Mouse (Mus musculus) kidney, postnatal 10 days (tissue): ENCODE data around the gene Irf2bpl.
A peak's percentile ranks its signal among the peaks of the same experiment; 100 is the strongest.

ENCODE experiments used
- DNase-seq: peaks from one replicate; pipeline ENCODE4 v3.0.0; 2021; ENCODE audit warnings: mixed read lengths

The Irf2bpl gene

GRCm38 (mm10) chr12:86884197-86885058, at the start of gene Irf2bpl:
TSS of gene Irf2bpl (minus strand) at chr12:86884798.
- peak; percentile 100 for DNase-seq

GRCm38 (mm10) chr12:86932575-86932952, 48.0 kb upstream of the Irf2bpl start:
- DNase-seq, result peak; percentile 56

DNA sequence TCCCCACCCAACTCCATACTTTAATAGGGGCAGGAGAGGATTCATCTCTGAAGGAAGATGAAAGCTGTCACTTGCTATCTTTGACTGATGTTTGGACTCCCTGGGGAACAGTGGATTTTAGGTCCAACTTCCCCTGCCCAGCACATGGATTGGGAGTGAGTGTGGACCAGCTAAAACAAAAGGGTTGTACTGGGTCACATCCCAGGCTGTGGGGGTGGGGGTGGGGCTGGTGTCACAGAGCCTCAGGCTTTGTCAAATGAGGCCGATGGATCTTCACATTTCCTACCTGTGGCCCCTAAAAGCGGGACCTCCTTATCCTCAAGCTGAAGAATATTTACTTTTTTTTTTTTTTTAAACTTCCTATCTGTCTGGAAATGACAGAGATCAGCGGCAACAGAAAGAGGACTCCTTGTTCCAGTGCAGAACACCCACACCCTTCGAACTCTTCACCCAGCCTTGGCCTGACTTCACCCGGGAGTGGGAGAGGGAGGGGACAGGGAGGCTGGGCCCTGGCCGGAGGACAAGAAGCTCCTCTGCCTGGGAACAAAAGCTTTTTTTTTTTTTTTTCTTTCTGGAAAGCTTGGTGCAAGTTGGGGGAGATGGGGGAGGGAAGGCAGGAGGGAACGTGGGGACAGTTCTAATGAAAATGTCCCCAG, 47.4 kb upstream of the Irf2bpl start:
- peak; percentile 78 for DNase-seq

- DNase-seq, result no peak
Observed at GRCm38 (mm10) chr12:86930934-86931729, 46.5 kb upstream of the Irf2bpl start.

DNA sequence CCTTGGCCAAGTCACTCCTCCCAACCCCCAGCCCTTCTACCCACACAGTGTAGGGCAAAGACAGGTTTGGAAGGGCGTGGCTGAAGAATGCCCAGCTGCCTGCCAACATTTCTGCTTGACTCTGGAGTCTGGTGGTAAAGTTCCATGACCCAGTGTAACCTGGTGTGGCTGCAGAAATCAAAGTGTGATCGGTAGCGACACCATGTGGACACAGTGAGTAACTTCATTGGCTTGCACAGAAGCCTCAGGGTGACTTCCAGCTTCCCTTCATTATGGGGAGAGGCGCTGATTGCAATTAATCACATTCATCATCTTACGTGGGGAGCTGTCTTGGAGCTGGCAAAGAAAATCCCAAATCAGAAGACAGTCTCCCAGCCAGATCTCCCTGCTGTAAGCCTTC, 39.2 kb upstream of the Irf2bpl start:
- DNase-seq, result peak; percentile 86

DNA sequence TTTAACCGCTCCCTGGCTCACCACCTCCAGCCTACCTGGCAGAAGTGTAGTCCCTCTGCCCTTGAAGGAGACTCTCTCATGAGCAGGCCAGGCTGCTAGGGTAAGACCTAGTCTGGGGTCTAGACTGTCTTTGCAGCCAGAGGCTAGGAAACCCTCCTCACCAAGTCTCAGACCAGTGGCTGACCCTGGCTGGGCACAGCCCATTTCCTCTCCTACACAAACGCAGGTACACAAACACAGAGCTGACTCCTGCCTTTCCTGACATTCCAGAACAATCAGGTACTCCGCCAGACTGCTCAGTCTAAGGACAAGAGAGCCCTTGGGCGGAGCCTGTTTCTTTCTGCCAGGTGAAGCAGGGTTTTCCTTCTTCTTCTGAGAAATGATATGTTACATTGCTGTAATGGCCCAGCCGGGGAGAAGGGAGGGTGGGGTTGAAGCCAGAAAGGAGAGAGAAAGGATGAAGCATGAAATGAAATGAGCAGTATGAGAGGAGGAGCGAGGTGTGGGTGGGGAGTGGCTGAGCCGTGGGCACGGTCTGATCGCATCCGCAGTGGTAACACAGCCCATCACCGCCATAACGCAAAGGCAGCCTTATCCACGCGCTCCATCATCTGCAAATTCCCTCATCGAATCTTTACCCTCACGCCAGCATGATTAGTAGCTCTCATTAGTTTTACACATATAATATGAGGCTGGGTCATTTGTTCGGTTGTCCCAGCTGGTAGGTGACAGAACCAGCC, 34.6 kb upstream of the Irf2bpl start:
- no peak for DNase-seq

DNA sequence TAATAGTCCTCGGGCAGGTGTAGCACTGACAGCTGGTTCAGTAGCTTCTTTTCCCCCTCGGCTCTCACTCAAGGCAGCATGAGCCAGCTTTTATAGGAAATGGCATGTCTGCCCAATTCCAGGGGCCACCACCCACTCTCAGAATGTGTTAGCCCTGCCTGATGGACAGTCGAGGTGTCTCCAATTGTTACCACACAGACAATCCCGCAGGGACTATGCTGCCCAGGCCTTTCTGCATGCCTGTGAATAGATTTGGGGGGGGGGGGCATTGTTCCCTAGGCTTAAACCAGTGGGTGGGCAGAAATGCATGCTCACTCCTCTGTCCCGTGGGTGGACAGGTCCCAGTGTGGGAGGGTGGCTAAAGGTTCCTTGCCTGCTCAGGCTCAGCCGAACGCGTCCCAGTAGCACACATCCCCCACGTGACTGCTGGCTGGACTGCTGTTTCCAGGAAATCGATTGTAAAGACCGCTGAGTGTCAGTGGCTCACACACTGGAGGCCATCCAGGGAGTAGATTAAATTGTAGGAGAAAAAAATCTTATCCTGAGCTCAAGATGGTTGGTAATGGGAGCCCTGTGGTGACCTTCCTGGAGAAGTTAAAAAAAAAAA, 33.9 kb upstream of the Irf2bpl start:
- peak; percentile 73 for DNase-seq

DNA sequence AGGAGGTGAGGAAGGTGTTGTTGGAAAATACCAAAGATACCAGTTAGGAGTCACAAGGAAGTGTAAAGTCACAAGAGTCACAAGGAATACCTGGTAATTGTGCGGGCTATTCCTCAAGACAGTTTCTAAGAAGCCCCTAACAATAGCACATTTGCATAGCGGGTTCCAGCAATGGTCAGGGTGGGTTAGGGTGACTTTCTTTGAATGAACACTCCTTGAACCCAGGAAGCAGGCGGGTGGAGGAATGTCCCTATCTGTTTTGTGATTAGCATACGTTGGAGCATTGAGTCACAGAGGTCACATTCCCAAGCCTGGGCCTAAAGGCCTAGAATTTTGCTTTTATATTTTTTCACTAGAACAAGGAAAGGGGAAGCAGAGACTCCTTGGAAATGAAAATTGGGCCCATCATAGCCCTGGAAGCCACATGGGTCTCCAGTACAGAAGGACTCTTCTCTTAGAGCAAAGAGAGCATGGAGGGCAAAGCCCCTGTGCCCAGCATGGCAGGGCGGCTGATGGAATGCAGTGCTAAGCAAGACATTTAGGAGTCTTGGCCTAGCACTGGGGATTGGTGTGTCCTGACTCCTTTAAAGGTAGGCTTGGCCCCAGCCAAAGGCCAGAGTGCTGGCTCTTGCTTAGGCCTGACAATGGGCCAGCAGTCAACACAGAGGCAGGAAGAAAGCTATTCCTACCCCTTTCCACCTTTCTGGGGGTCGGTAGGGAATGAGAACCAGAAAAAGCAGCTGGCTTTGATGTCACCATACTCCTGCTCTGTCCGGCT, 32.4 kb upstream of the Irf2bpl start:
- DNase-seq, result no peak

DNA sequence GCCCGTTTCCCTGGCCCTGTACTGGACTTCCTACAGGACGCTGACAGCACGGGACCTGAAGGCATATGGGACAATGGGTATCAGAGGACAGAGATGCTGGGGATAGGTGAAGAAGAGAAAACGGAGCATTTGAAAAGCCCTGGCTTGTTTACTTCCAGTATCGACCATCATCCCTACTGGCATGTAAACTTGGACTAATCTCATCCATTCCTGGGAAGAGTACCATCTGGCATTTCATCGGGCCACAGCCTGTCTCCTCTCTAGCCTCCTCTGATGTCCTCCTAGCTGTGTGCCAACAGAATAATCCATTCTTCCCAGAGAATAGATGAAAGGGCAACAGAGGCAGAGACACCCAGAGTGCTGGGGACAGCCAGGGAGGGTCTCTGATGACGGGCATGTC, 31.0 kb upstream of the Irf2bpl start:
- no peak for DNase-seq

- no peak for DNase-seq
Observed at GRCm38 (mm10) chr12:86914756-86915155, 30.2 kb upstream of the Irf2bpl start.

DNA sequence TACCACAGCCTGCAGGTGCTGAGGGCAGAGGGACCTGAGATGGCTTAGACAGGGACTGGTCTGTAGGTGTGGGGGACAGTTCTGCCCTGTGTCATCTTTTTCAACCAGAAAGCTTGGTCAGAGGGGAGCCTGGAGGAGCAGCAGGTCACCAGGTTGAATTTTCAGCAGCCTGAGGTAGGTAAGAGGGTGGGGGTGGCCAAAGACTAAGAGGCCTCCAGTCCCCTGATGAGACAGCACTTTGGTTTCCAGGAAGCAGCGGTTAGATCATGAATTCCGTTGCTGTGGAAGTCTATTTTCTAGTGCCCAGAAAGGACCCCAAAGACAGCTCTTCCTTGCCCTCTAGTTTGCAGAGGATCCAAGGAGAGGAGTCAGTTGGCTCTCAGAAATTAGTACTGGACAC, 29.8 kb upstream of the Irf2bpl start:
- no peak for DNase-seq

- DNase-seq, result no peak
Observed at GRCm38 (mm10) chr12:86912335-86913093, 27.9 kb upstream of the Irf2bpl start.

GRCm38 (mm10) chr12:86911482-86911931, 26.9 kb upstream of the Irf2bpl start:
- peak; percentile 52 for DNase-seq

GRCm38 (mm10) chr12:86906395-86906794, 21.8 kb upstream of the Irf2bpl start:
- peak; percentile 92 for DNase-seq

DNA sequence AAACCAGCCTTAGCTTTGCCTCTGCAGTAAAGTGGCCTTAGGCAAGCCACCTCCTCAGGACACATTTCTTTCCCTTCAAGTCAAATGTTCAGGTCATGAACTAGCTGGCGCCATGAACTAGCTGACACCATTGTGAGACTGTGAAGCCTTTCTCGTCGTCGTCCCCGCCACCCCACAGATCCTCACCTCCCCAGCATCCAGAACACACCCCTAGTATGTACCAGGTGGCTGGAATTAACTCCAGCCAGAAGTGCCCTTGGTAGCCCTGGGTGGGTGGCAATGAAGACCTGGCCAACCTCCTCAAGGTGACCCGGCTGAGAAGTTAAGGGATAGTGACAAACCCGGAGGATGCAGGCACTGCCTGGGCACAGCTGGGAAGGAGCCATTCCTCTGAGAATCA, 21.3 kb upstream of the Irf2bpl start:
- no peak for DNase-seq

GRCm38 (mm10) chr12:86905203-86905602, 20.6 kb upstream of the Irf2bpl start:
- peak; percentile 76 for DNase-seq

GRCm38 (mm10) chr12:86903828-86904806, 19.5 kb upstream of the Irf2bpl start:
- DNase-seq, result peak; percentile 51

DNA sequence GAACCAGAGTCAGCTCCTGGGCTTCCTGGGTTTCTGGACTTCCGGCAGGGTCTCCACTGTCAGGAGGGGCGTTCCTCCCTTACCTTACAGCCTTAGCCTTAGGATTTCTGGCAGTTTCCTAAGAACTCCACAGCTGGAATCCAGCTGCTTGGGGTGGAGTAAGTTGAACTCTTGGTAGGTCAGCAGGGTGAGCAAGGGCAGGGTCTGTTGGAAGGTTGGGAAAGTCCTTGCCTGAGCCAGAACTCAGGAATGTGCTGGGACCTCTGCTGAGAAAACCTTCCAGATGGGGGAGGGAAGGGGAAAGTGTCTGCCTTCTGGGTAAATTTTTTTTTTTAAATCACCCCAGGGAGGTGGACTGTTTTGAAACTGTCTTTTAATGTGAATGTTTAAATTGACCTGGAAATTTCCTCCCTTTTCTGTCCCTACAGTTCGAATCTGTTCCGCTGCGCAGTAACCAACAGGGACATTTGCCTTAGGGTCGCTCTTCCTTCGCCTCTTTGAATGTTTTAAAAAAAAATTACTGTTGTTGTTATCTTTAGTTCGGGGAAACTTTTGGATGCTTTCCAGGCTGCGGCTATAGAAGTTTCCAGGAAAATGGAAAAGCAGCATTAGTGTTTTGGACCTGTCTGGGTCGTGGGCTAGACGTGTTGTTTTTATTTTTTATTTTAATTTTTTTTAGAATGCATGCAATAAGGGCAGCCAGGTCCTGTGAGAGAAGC, 15.0 kb upstream of the Irf2bpl start:
- peak; percentile 72 for DNase-seq

GRCm38 (mm10) chr12:86898448-86898847, 13.8 kb upstream of the Irf2bpl start:
- DNase-seq, result no peak
